Mouse (Mus musculus) neural tube, embryonic 15.5 days (tissue): ENCODE results near the gene Ypel1. TPM values are rescaled to one million over a fixed set of nuclear protein-coding genes. Genes with fewer than 3 reads are reported as not detected.
A peak's percentile ranks its signal among the peaks of the same experiment; 100 is the strongest.

ENCODE experiments used
- ATAC-seq: fragments of 200-750 bp; cut with Nextera tagmentation; 2 replicates; pipeline ENCODE4 v1.8.0; 2017; ENCODE audit warnings: mild to moderate bottlenecking, moderate TSS enrichment, moderate library complexity; ENCODE audit not compliant: low FRiP score
- H3K27ac ChIP-seq: fragments of 300-500 bp; sonication (generic); replicated peaks from 2 replicates; pipeline ENCODE4 v1.5.1; 2015; ENCODE audit warnings: mild to moderate bottlenecking, inconsistent platforms
- H3K27me3 ChIP-seq: fragments of 300-500 bp; sonication (generic); replicated peaks from 2 replicates; pipeline ENCODE4 v1.6.1; 2015; ENCODE audit warnings: inconsistent platforms
- H3K36me3 ChIP-seq: fragments of 300-500 bp; sonication (generic); 2 replicates; pipeline ENCODE4 v1.6.1; 2015; ENCODE audit warnings: inconsistent platforms
- H3K4me1 ChIP-seq: fragments of 300-500 bp; sonication (generic); 2 replicates; pipeline ENCODE4 v1.6.1; 2015; ENCODE audit warnings: inconsistent platforms
- H3K4me2 ChIP-seq: fragments of 300-500 bp; sonication (generic); 2 replicates; pipeline ENCODE4 v1.6.1; 2015; ENCODE audit warnings: inconsistent platforms, mild to moderate bottlenecking, moderate library complexity
- H3K4me3 ChIP-seq: fragments of 300-500 bp; sonication (generic); replicated peaks from 2 replicates; pipeline ENCODE4 v1.5.1; 2015; ENCODE audit warnings: mild to moderate bottlenecking, inconsistent platforms
- H3K9ac ChIP-seq: fragments of 300-500 bp; sonication (generic); replicated peaks from 2 replicates; pipeline ENCODE4 v1.6.1; 2015; ENCODE audit warnings: mild to moderate bottlenecking, inconsistent platforms
- H3K9me3 ChIP-seq: fragments of 300-500 bp; sonication (generic); replicated peaks from 2 replicates; pipeline ENCODE4 v1.6.1; 2016; ENCODE audit warnings: inconsistent platforms
- WGBS: fragments of 180-500 bp; shearing (Covaris S2); methylation state at CpG from one replicate; pipeline ENCODE4 v1.1.7; 2015; ENCODE audit warnings: mixed read lengths; 5-methylcytosine and 5-hydroxymethylcytosine counted together
- polyA plus RNA-seq: library from polyadenylated mRNA; unstranded; fragments of >200 nt; fragmentation: Nextera tagmentation; extraction: Ambion mirVana; gene quantifications from 2 replicates; pipeline ENCODE4 v1.2.1, GENCODE M21; 2015

Ypel1 gene
- polyA plus RNA-seq, 1 experiment from 2014 or later: 94.9 TPM

GRCm38 (mm10) chr16:17055584-17055983 lies 13.9 kb upstream of the Ypel1 start:
- no peaks in the 10 kb centered on the region for H3K36me3 ChIP-seq
- no peaks in the 10 kb centered on the region for H3K27me3 ChIP-seq
- H3K4me1 ChIP-seq: peaks cover 11% of the 10 kb centered on the region; the same call in 1 of the 2 replicates
- H3K9ac ChIP-seq: no peak overlapping the region
- H3K4me3 ChIP-seq: no peak overlapping the region
- peak; percentile 45 for ATAC-seq
- no peak overlapping the region for H3K4me2 ChIP-seq
- WGBS: 36% methylated on average over 3 of the region's 3 CpGs
- H3K27ac ChIP-seq: peak overlapping the region; percentile 63
- no peaks in the 10 kb centered on the region for H3K9me3 ChIP-seq

- Histone ChIP-seq H3K27ac (no peak overlapping the region), H3K9me3 (no peaks in the 10 kb centered on the region), H3K4me1 (no peaks in the 10 kb centered on the region), H3K36me3 (no peaks in the 10 kb centered on the region), H3K27me3 (no peaks in the 10 kb centered on the region), H3K4me2 (no peak overlapping the region), H3K9ac (no peak overlapping the region), H3K4me3 (no peak overlapping the region)
- 79% methylated on average over 1 of the region's 1 CpGs for WGBS
- ATAC-seq: no peak
These were observed 7.2 kb upstream of the Ypel1 start for GRCm38 (mm10) chr16:17062338-17062737.

GRCm38 (mm10) chr16:17067552-17067951 lies 1.9 kb upstream of the Ypel1 start:
- H3K4me2 ChIP-seq: no peak overlapping the region
- ATAC-seq: no peak
- WGBS: 90% methylated on average over 2 of the region's 2 CpGs
- H3K27me3 ChIP-seq: no peaks in the 10 kb centered on the region
- H3K9me3 ChIP-seq: no peaks in the 10 kb centered on the region
- H3K36me3 ChIP-seq: no peaks in the 10 kb centered on the region
- peaks cover 17% of the 10 kb centered on the region for H3K4me1 ChIP-seq
- no peak overlapping the region for H3K27ac ChIP-seq
- H3K9ac ChIP-seq: no peak overlapping the region
- H3K4me3 ChIP-seq: no peak overlapping the region

GRCm38 (mm10) chr16:17070716-17071115 lies 1.2 kb downstream of the Ypel1 start:
- H3K9me3 ChIP-seq: no peaks in the 10 kb centered on the region
- no peak for ATAC-seq
- peak overlapping the region; percentile 79 for H3K4me2 ChIP-seq
- H3K27me3 ChIP-seq: no peaks in the 10 kb centered on the region
- H3K27ac ChIP-seq: 0 out of 2 replicates have a peak overlapping the region, but pooled peaks have one; percentile 18
- 49% methylated on average over 6 of the region's 6 CpGs for WGBS
- H3K9ac ChIP-seq: peak overlapping the region; percentile 75; the same call in 1 of the 2 replicates
- peaks cover 10% of the 10 kb centered on the region for H3K36me3 ChIP-seq
- peaks cover 27% of the 10 kb centered on the region for H3K4me1 ChIP-seq
- H3K4me3 ChIP-seq: peak overlapping the region; percentile 86

- H3K4me1 ChIP-seq: peaks cover 27% of the 10 kb centered on the region
- no peaks in the 10 kb centered on the region for H3K9me3 ChIP-seq
- H3K9ac ChIP-seq: no peak overlapping the region
- ATAC-seq: no peak
- WGBS: 91% methylated on average over 7 of the region's 7 CpGs
- H3K27ac ChIP-seq: no peak overlapping the region
- H3K4me2 ChIP-seq: no peak overlapping the region
- no peaks in the 10 kb centered on the region for H3K27me3 ChIP-seq
- H3K4me3 ChIP-seq: no peak overlapping the region
- H3K36me3 ChIP-seq: peaks cover 13% of the 10 kb centered on the region
These were observed 3.5 kb downstream of the Ypel1 start for GRCm38 (mm10) chr16:17073000-17073399.

- no peak overlapping the region for H3K27ac ChIP-seq
- H3K27me3 ChIP-seq: no peaks in the 10 kb centered on the region
- no peak for ATAC-seq
- H3K4me2 ChIP-seq: no peak overlapping the region
- peaks cover 19% of the 10 kb centered on the region for H3K4me1 ChIP-seq
- H3K4me3 ChIP-seq: no peak overlapping the region
- no peaks in the 10 kb centered on the region for H3K9me3 ChIP-seq
- H3K36me3 ChIP-seq: peaks cover 24% of the 10 kb centered on the region
- no peak overlapping the region for H3K9ac ChIP-seq
- 98% methylated on average over 2 of the region's 2 CpGs for WGBS
These were observed 6.8 kb downstream of the Ypel1 start for GRCm38 (mm10) chr16:17076301-17076700.

GRCm38 (mm10) chr16:17076869-17077268 lies 7.4 kb downstream of the Ypel1 start:
- peaks cover 27% of the 10 kb centered on the region for H3K36me3 ChIP-seq
- H3K27ac ChIP-seq: no peak overlapping the region
- peaks cover 15% of the 10 kb centered on the region for H3K4me1 ChIP-seq
- no peak for ATAC-seq
- H3K4me3 ChIP-seq: no peak overlapping the region
- no peaks in the 10 kb centered on the region for H3K27me3 ChIP-seq
- H3K9me3 ChIP-seq: no peaks in the 10 kb centered on the region
- H3K4me2 ChIP-seq: no peak overlapping the region
- H3K9ac ChIP-seq: no peak overlapping the region

- WGBS: 81% methylated on average over 7 of the region's 7 CpGs
These were observed 8.6 kb downstream of the Ypel1 start for GRCm38 (mm10) chr16:17078101-17078500.

GRCm38 (mm10) chr16:17082121-17082792 lies 12.8 kb downstream of the Ypel1 start:
- Histone ChIP-seq H3K27ac (no peak overlapping the region), H3K4me2 (no peak overlapping the region), H3K4me3 (no peak overlapping the region), H3K27me3 (no peaks in the 10 kb centered on the region), H3K36me3 (peaks cover 65% of the 10 kb centered on the region), H3K9ac (no peak overlapping the region), H3K9me3 (no peaks in the 10 kb centered on the region), H3K4me1 (no peaks in the 10 kb centered on the region)
- ATAC-seq: no peak
- 85% methylated on average over 6 of the region's 6 CpGs for WGBS

More at GRCm38 (mm10) chr16:17078101-17078500, 8.6 kb downstream of the Ypel1 start:
- Histone ChIP-seq H3K36me3 (peaks cover 36% of the 10 kb centered on the region), H3K9me3 (no peaks in the 10 kb centered on the region), H3K27ac (no peak overlapping the region), H3K9ac (no peak overlapping the region), H3K4me2 (no peak overlapping the region), H3K4me1 (peaks cover 5% of the 10 kb centered on the region; the same call in 1 of the 2 replicates), H3K27me3 (no peaks in the 10 kb centered on the region), H3K4me3 (no peak overlapping the region)
- ATAC-seq: no peak

- H3K36me3 ChIP-seq: peaks cover 87% of the 10 kb centered on the region
- 93% methylated on average over 4 of the region's 4 CpGs for WGBS
These were observed 16.1 kb downstream of the Ypel1 start for GRCm38 (mm10) chr16:17085636-17086035.

GRCm38 (mm10) chr16:17086241-17086640 lies 16.7 kb downstream of the Ypel1 start:
- no peak for ATAC-seq
- no peaks in the 10 kb centered on the region for H3K9me3 ChIP-seq
- no peaks in the 10 kb centered on the region for H3K27me3 ChIP-seq
- WGBS: 92% methylated on average over 3 of the region's 3 CpGs
- H3K4me3 ChIP-seq: no peak overlapping the region
- H3K9ac ChIP-seq: no peak overlapping the region
- no peaks in the 10 kb centered on the region for H3K4me1 ChIP-seq
- peaks cover 92% of the 10 kb centered on the region for H3K36me3 ChIP-seq
- H3K4me2 ChIP-seq: no peak overlapping the region
- H3K27ac ChIP-seq: no peak overlapping the region

More at GRCm38 (mm10) chr16:17085636-17086035, 16.1 kb downstream of the Ypel1 start:
- H3K27ac ChIP-seq: no peak overlapping the region
- ATAC-seq: no peak
- no peak overlapping the region for H3K9ac ChIP-seq
- H3K4me1 ChIP-seq: no peaks in the 10 kb centered on the region
- no peaks in the 10 kb centered on the region for H3K9me3 ChIP-seq
- no peak overlapping the region for H3K4me3 ChIP-seq
- H3K4me2 ChIP-seq: no peak overlapping the region
- no peaks in the 10 kb centered on the region for H3K27me3 ChIP-seq

- ATAC-seq: no peak
- peaks cover 92% of the 10 kb centered on the region for H3K36me3 ChIP-seq
- WGBS: 65% methylated on average over 13 of the region's 13 CpGs
These were observed 17.2 kb downstream of the Ypel1 start for GRCm38 (mm10) chr16:17086669-17087193.

More at GRCm38 (mm10) chr16:17086669-17087193, 17.2 kb downstream of the Ypel1 start:
- no peak overlapping the region for H3K9ac ChIP-seq
- no peaks in the 10 kb centered on the region for H3K9me3 ChIP-seq
- H3K4me3 ChIP-seq: no peak overlapping the region
- H3K4me2 ChIP-seq: no peak overlapping the region
- no peaks in the 10 kb centered on the region for H3K4me1 ChIP-seq
- H3K27me3 ChIP-seq: no peaks in the 10 kb centered on the region
- H3K27ac ChIP-seq: no peak overlapping the region
